Mouse (Mus musculus): Measurements from ENCODE around the gene Katnbl1. TPM values are rescaled to one million over a fixed set of nuclear protein-coding genes. Genes with fewer than 3 reads are reported as not detected.
"Not testable (repeated sequence)": the region's sequence is repeated elsewhere in the genome, so short reads cannot be mapped to it uniquely, and the experiment has no call there.

Gene Katnbl1
- total RNA-seq, 2 experiments from 2014 or later = 10.9 to 12.5 TPM

DNA sequence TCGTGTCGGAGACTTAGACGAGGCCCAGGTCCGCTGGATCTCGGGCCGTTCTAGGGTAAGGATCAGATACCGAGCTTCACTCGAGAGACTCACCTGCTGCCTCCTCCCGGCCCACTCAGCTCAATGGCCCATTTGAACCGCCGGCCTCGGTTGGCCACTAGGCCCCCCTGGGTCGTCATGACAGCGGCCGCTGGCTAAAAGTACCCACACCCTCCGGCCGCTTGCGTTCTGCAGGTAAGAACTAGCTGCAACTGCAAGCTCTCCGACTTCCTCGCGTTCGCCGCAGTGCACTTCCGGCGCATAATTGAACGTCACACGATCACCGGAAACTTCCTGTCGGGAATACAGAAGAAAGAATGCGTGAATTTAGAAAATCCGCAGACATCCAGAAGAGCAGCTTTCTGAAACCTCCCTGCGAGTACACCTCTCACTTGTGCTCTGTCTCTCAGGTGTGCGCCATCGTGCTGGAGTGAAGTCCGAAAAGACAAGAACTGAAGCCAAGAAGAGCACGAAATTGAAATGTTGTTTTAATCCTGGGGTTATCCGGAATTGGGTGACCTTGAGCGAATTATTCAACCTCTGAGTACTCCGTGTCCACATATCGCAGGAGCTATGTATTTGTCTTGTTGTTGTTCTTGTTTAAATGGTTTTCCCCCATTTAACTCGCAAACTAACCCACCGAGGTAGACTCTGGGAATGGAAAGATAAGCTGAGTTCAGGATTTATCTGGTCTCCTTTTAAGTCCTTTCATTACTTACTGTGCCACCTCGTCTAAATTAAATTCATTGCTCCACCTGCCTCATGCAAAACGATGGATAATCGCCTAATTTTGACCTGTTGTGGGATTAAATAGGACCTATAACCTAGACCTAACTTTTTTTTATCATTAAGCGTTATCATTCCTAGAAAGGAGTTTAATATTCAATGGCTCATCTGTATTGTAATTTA is 11.0 kb upstream of the Katnbl1 start, which contains the start of gene Emc4:
Emc4 (minus strand) TSS at position 302 of the 948 bp plus-strand sequence.
- Histone ChIP-seq H3K27ac (peak within 1 kb of the TSS; percentile 96), H3K4me3 (peak within 1 kb of the TSS; percentile 85)
- DNase-seq (ENCODE audit: low spot score in 2 of 2) = peak; percentile 90 to 93
- peak; percentile 23 for TF ChIP-seq CTCF (conservative IDR thresholded peaks at IDR 0.05)

DNA sequence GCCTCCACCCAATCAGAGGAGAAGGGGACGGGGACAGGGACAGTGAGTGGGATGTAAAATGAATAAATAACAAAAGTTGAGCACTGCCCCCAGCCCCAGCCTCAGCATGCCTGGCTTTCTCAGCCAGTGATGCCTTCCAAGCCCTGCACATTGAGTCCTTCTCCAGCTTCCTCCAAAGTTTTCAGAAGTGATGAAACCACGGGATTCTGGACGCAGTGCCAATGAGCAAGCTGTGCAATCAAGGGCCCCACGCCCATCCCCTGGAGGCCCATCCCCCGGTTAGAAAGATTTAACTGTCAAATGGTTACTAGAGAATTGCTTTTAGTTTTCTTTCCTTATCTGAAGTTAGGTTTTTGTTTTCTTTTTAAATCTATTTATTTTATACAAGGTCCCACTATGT is 9.1 kb upstream of the Katnbl1 start:
- Histone ChIP-seq H3K4me3 (no peak overlapping the region), H3K27ac (no peak overlapping the region)
- TF ChIP-seq CTCF (conservative IDR thresholded peaks at IDR 0.05) = no peak
- no peak for DNase-seq (ENCODE audit: low spot score in 2 of 2)

DNA sequence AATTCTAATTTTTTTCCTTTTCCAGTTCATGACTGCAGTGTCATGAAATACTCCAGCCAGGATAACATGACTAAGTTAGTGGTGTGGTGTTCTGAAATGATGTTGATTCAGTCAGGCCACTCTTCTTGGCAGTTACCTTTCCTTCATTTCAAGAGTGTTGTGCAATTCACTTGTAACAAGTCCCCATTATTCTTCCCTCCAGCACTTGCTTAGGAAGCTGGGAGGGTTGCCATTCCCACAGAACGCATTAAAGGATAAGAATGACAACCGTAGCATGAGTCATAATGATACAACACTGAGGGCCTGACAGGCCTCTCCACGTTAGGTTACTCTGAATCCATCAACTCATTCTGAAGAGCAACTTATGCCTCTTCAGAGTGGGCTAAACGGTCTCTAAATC is 5.9 kb upstream of the Katnbl1 start:
- H3K4me3 ChIP-seq = no peak overlapping the region
- no peak overlapping the region for H3K27ac ChIP-seq
- TF ChIP-seq CTCF (conservative IDR thresholded peaks at IDR 0.05) = no peak
- no peak for DNase-seq (ENCODE audit: low spot score in 2 of 2)

DNA sequence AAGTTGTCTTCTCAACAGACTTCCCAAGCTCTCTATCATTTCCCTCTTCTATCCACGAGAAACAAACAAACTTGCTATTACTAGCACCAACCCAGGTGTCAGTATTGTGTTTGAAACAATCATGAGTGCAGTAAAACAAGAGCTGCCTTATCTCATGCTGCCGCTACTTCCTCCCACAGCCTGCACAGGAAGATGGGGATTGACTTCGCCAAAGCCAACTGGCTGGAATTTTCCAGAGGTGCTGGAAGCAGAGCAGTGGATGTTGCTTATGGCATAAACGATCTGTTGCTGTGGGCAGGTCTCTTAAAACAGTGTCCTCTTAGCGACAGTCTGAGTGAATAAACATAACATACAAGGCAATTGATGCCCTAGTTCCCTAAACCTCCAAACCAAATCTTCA is 4.4 kb upstream of the Katnbl1 start:
- TF ChIP-seq CTCF (conservative IDR thresholded peaks at IDR 0.05) = no peak
- Histone ChIP-seq H3K27ac (no peak overlapping the region), H3K4me3 (no peak overlapping the region)
- no peak for DNase-seq (ENCODE audit: low spot score in 2 of 2)

DNA sequence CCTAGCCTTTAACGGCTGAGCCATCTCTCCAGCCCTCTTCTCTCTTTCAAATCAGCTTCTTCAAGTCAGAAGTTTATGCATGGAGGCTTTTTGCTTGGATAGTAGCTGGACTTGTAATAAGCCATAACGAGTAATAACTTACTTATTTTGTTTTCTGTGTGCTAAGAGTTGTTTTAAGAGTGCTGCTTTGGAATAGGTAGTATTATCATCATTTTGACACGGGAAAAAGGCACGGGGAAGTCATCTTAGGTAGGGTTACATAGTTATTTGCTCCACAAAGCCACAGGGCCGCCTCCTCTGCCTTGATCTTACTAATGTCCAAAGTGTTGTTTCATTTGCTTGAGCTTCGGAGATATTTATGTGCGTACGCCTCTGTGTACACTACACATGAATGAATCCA is 1.1 kb downstream of the Katnbl1 start:
- TF ChIP-seq CTCF (conservative IDR thresholded peaks at IDR 0.05) = no peak
- no peak for DNase-seq (ENCODE audit: low spot score in 2 of 2)
- Histone ChIP-seq H3K27ac (peak overlapping the region; percentile 86), H3K4me3 (peak overlapping the region; percentile 86)

DNA sequence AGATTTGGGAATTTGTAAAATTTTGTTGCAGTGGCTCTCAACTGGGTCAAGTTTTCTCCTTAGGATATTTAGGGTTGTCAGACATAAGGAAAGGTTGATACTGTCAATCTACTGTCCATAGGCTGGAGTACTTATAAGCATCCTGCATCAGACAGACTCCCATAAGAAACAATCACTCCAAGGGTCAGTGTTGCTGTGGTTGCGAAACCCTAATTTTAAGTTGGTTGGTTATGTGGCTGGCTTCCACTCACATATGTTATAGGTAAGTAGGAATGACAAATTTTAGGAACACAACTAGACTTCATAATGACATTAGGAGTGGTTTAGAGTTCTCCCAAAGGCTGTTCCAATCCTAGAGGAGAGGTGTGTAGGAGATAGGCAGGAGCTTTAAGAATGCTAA is 2.2 kb downstream of the Katnbl1 start:
- Histone ChIP-seq H3K4me3 (no peak overlapping the region), H3K27ac (no peak overlapping the region)
- DNase-seq (ENCODE audit: low spot score in 2 of 2) = no peak
- no peak for TF ChIP-seq CTCF (conservative IDR thresholded peaks at IDR 0.05)

DNA sequence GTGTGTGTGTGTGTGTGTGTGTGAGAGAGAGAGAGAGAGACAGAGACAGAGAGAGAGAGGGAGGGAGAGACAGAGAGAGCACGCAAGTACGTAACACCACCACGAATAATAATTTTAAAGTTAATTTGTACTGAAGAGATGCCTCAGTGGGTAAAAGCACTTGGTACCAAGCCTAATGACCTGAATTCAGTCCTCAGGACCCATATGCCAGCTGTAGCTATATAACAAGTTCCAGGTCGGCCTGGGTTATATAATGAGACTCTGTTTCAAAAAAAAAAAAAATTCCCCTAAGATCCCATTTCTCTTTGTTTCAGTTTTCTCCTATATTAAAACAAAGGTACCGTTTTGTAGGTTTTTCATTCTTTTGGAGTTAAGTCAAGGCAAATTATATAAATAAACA is 11.8 kb downstream of the Katnbl1 start:
- no peak overlapping the region for H3K4me3 ChIP-seq
- no peak for DNase-seq (ENCODE audit: low spot score in 2 of 2)
- TF ChIP-seq CTCF (conservative IDR thresholded peaks at IDR 0.05) = no peak
- no peak overlapping the region for H3K27ac ChIP-seq

DNA sequence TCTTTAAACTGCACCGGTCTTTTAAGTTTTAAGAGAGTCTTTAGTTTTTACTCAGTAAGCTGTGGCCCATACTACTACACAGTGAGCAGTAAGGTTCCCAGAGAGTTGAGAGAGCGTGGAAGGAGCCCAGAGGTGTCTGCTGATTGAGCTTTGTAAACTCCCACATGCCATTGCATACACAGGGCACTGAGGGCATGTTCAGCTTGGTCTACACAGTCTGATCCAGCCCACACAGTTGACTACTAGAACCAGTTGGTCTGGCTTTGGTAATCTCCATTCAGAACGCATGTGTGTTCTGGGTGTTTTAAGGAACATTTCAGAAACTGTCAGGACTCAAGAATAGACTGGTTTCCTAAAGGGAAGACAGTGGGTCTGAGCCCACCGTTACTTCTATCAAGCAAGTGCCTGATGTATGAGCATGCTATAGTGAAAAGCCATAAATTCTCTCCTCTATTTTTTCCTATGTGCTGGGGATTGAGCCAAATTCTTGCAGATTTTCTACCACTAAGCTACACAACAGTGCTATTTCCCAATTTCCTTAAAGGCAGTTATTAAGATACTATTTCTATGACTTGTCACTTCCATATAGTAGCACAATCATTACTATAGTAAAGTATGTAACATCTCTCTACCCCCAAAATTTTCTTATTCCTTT is 12.5 kb downstream of the Katnbl1 start:
- no peak for TF ChIP-seq CTCF (conservative IDR thresholded peaks at IDR 0.05)
- no peak for DNase-seq (ENCODE audit: low spot score in 2 of 2)
- Histone ChIP-seq H3K4me3 (no peak overlapping the region), H3K27ac (no peak overlapping the region)

DNA sequence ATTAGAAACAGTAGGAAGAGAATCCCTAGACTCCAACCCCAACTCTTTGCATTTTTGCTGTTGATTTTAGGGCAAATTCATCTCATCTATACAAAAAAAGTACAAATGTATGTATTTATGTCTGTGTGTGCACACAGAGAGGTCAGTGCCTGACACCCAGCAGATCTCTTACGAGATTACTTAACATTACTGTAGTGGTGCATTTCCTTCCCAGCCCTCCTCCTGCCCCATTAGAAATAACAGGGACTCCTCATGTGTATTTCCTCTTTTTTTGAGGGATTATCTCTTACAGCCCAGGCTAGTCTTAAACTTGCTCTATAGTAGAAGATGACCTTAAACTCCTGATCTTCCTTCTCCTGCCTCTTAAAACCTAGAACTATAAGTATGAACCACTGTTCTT is 13.7 kb downstream of the Katnbl1 start:
- TF ChIP-seq CTCF (conservative IDR thresholded peaks at IDR 0.05) = no peak
- H3K4me3 ChIP-seq = no peak overlapping the region
- no peak overlapping the region for H3K27ac ChIP-seq
- DNase-seq (ENCODE audit: low spot score in 2 of 2) = no peak

DNA sequence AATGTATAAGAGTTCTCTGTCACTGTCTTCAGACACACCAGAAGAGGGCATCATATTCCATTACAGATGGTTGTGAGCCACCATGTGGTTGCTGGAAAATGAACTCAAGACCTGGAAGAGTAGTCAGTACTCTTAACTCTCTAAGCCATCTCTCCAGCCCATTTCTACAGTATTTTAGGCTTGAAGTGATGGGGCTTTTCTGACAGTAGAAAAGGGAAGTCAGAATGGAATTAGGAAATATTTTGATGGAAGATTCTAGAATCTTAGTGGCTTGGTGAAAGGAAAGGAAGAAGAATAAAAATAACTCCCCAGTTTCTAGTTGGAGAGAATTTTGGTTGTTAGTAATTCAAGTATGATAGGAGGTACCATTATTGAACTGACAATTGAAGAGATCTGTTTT is 14.9 kb downstream of the Katnbl1 start:
- Histone ChIP-seq H3K4me3 (no peak overlapping the region), H3K27ac (no peak overlapping the region)
- no peak for DNase-seq (ENCODE audit: low spot score in 2 of 2)
- 0 out of 2 replicates have a peak, but pooled peaks have one; percentile 10 for TF ChIP-seq CTCF (conservative IDR thresholded peaks at IDR 0.05)

DNA sequence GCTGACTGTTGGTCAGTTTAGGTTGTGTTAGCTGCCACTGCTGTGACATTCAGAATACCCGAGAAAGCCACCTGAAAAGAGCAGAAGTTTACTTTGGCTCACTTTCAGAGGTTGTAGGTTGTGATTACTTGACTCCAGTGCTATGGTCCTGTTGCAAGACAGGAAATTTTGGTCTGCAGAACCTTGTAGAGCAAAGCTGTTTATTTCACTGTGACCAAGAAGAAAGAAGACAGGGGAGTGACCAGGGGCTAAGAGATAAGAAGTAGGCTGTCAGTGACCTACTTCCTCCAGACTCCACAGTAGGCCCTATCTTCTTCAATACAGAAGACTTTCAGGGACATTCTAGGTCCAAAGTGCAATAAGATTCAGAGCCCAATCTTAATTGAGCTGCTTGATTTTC is 17.6 kb downstream of the Katnbl1 start:
- Histone ChIP-seq H3K27ac (no peak overlapping the region), H3K4me3 (no peak overlapping the region)
- no peak for DNase-seq (ENCODE audit: low spot score in 2 of 2)
- no peak for TF ChIP-seq CTCF (conservative IDR thresholded peaks at IDR 0.05)

DNA sequence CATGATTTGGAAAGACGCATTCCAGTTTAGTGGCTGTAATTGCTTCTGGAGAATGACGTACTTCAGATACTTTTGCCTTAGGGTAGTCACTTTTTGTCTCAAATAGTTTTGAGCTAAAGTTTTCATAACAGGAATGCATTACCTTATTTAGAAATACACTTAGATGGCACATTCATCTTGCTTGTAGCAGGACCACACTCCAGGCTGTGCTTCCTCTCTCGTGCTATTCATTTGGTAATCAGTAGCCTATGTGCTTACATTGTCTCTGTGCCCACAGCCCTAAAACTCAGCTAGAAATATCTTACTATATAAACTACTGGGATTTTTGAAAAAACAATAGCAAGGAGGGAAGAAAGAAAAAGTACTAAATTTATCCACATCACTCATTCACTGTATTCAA is 28.0 kb downstream of the Katnbl1 start:
- Histone ChIP-seq H3K27ac (no peak overlapping the region), H3K4me3 (no peak overlapping the region)
- TF ChIP-seq CTCF (conservative IDR thresholded peaks at IDR 0.05) = no peak
- DNase-seq (ENCODE audit: low spot score in 2 of 2) = no peak

DNA sequence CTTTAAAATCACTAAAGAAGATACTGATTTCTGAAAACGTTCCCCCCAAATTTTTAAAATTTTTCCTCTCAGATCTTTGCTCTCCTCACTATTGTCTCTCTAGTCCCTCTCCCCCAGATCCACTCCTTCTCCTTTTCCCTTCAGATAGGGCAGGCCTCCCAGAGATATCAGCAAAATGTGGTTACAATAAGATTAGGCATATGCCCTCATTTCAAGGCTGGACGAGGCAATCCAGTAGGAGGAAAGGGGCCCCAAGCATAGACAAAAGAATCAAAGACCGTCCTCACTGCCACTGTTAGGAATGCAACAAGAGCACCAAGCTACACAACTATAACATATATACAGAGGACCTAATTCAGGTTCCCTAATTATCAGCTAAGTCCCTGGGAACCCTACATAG is 46.3 kb downstream of the Katnbl1 start:
- no peak overlapping the region for H3K27ac ChIP-seq
- no peak for DNase-seq (ENCODE audit: low spot score in 2 of 2)
- no peak for TF ChIP-seq CTCF (conservative IDR thresholded peaks at IDR 0.05)

DNA sequence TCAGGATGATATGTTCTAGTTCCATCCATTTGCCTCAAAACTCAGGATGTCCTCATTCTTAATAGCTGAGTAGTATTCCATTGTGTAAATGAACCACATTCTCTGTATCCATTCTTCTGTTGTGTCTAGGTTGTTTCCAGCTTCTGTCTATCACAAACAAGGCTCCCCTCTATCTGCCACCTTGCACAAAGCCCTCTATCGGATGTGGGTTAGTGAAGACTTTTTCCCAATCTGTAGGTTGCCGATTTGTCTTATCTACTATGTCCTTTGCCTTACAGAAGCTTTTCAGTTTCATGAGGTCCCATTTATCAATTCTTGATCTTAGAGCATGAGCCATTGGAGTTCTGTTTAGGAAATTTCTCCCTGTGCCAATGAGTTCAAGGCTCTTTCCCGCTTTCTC is 49.5 kb downstream of the Katnbl1 start:
- H3K4me3 ChIP-seq; H3K27ac ChIP-seq; DNase-seq (ENCODE audit: low spot score in 2 of 2): not testable (repeated sequence)

More for the DNA sequence above, 46.3 kb downstream of the Katnbl1 start:
- no peak overlapping the region for H3K4me3 ChIP-seq
